In the genomic region with DNA sequence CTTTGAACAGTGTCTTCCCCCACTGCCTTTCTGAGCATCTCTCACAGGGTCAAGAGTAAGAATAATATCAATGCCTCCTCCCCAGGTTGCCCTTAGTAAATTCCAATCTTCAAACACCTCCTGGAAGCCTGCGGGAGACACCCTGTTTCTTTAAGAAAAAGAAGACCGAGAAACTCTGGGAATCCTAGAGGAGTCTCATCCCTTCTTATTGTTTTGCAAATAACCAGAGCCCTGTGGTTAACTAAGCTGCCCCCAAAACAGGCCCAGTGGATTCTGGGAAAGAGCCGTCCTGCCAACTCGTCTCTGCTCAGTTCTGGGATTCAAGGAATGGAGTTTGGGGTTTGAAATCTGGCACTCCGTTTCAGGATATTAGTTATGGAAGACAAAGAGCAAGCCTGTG, we compare ENCODE assay signal across 20 mouse cellular contexts.
DNase-seq lines count a peak whose midpoint lies in the region; ATAC-seq and TF ChIP-seq lines count a peak whose summit lies in the region.
"Had no signal": no experiment of that assay in that cellular context is flagged by ENCODE, and none has a peak within 500 bp of the region (broad histone marks: within the 10 kb centered on the region; RNA-seq: fewer than 3 reads in every experiment).

No protein-coding gene starts in this region.

- peak overlapping the region; percentile 55; the same call in 1 of the 2 replicates for H3K4me3 ChIP-seq in heart, embryonic 10.5 days
- H3K4me3 ChIP-seq in heart, embryonic 12.5 days = no peak overlapping the region
- peak overlapping the region; percentile 47; the same call in 1 of the 2 replicates for H3K4me3 ChIP-seq in midbrain, embryonic 10.5 days
- no peak overlapping the region for H3K4me3 ChIP-seq in midbrain, embryonic 11.5 days (ENCODE audit: low read depth, low read length)
- H3K4me3 ChIP-seq in embryonic facial prominence, embryonic 14.5 days (ENCODE audit: low read depth, low read length) = no peak overlapping the region
- no peak overlapping the region for H3K4me3 ChIP-seq in kidney, adult 2 months (ENCODE audit: insufficient read depth, low read depth, low read length)

- no peak overlapping the region for H3K9ac ChIP-seq in heart, embryonic 12.5 days
- H3K9ac ChIP-seq in midbrain, embryonic 11.5 days (ENCODE audit: low read length) = no peak overlapping the region
- H3K9ac ChIP-seq in embryonic facial prominence, embryonic 14.5 days (ENCODE audit: low read depth, low read length) = no peak overlapping the region

- no peak overlapping the region for H3K27ac ChIP-seq in heart, embryonic 10.5 days
- no peak overlapping the region for H3K27ac ChIP-seq in heart, embryonic 12.5 days (ENCODE audit: poor library complexity, severe bottlenecking)
- H3K27ac ChIP-seq in midbrain, embryonic 10.5 days (replicated peaks) = peak overlapping the region; percentile 59
- no peak overlapping the region for H3K27ac ChIP-seq in midbrain, embryonic 11.5 days (ENCODE audit: low read depth, low read length)
- H3K27ac ChIP-seq in embryonic facial prominence, embryonic 14.5 days (replicated peaks; ENCODE audit: low read depth, low read length) = peak overlapping the region; percentile 50; the same call in 1 of the 2 replicates
- no peak overlapping the region for H3K27ac ChIP-seq in kidney, adult 2 months (ENCODE audit: insufficient read depth, low read depth, low read length)
- H3K27ac ChIP-seq: gastrocnemius, adult 2 months had no signal

- H3K27me3 ChIP-seq in heart, embryonic 10.5 days (ENCODE audit: insufficient read depth, poor library complexity, severe bottlenecking) = no peaks in the 10 kb centered on the region
- H3K27me3 ChIP-seq in heart, embryonic 12.5 days (replicated peaks) = peaks cover 4% of the 10 kb centered on the region; the same call in 1 of the 2 replicates
- peaks cover 32% of the 10 kb centered on the region for H3K27me3 ChIP-seq in midbrain, embryonic 10.5 days (ENCODE audit: low read depth, poor library complexity, severe bottlenecking)
- H3K27me3 ChIP-seq in midbrain, embryonic 11.5 days (ENCODE audit: control insufficient read depth, insufficient read depth, low read length) = 0 out of 2 replicates have a peak, but pooled peaks cover 2% of the 10 kb centered on the region
- no peaks in the 10 kb centered on the region for H3K27me3 ChIP-seq in embryonic facial prominence, embryonic 14.5 days (replicated peaks; ENCODE audit: control insufficient read depth, insufficient read depth, low read length)
- no peaks in the 10 kb centered on the region for H3K27me3 ChIP-seq in kidney, adult 2 months (replicated peaks; ENCODE audit: control insufficient read depth, insufficient read depth, low read length)
- H3K27me3 ChIP-seq: CH12.LX, Patski had no signal

- no peaks in the 10 kb centered on the region for H3K36me3 ChIP-seq in heart, embryonic 10.5 days
- H3K36me3 ChIP-seq in heart, embryonic 12.5 days = no peaks in the 10 kb centered on the region
- H3K36me3 ChIP-seq in midbrain, embryonic 10.5 days = 0 out of 2 replicates have a peak, but pooled peaks cover 2% of the 10 kb centered on the region
- no peaks in the 10 kb centered on the region for H3K36me3 ChIP-seq in midbrain, embryonic 11.5 days (ENCODE audit: control insufficient read depth, insufficient read depth, low read length)
- no peaks in the 10 kb centered on the region for H3K36me3 ChIP-seq in embryonic facial prominence, embryonic 14.5 days (ENCODE audit: control insufficient read depth, insufficient read depth, low read length)
- H3K36me3 ChIP-seq in kidney, adult 2 months (ENCODE audit: control insufficient read depth, insufficient read depth, low read length) = no peaks in the 10 kb centered on the region

- H3K4me1 ChIP-seq in heart, embryonic 10.5 days = peaks cover 38% of the 10 kb centered on the region
- H3K4me1 ChIP-seq in heart, embryonic 12.5 days (replicated peaks) = peaks cover 22% of the 10 kb centered on the region
- peaks cover 65% of the 10 kb centered on the region for H3K4me1 ChIP-seq in midbrain, embryonic 10.5 days
- H3K4me1 ChIP-seq in midbrain, embryonic 11.5 days (ENCODE audit: control insufficient read depth, insufficient read depth, low read length) = peaks cover 10% of the 10 kb centered on the region
- peaks cover 15% of the 10 kb centered on the region for H3K4me1 ChIP-seq in embryonic facial prominence, embryonic 14.5 days (ENCODE audit: control insufficient read depth, insufficient read depth, low read length)
- H3K4me1 ChIP-seq in kidney, adult 2 months (ENCODE audit: control insufficient read depth, insufficient read depth, low read length) = no peaks in the 10 kb centered on the region

- H3K4me2 ChIP-seq in heart, embryonic 12.5 days = no peak overlapping the region
- H3K4me2 ChIP-seq in midbrain, embryonic 11.5 days = no peak overlapping the region
- no peak overlapping the region for H3K4me2 ChIP-seq in embryonic facial prominence, embryonic 14.5 days (ENCODE audit: low read depth, low read length)

- TF ChIP-seq CTCF in kidney, adult 2 months (conservative IDR thresholded peaks at IDR 0.05; ENCODE audit: insufficient read depth, insufficient read length, low read depth, low read length) = no peak

- WGBS in heart, embryonic 10.5 days = 55% methylated on average over 5 of the region's 5 CpGs
- WGBS in heart, embryonic 12.5 days = 62% methylated on average over 5 of the region's 5 CpGs
- 50% methylated on average over 5 of the region's 5 CpGs for WGBS in midbrain, embryonic 10.5 days
- 58% methylated on average over 5 of the region's 5 CpGs for WGBS in midbrain, embryonic 11.5 days
- WGBS in embryonic facial prominence, embryonic 14.5 days = 53% methylated on average over 5 of the region's 5 CpGs
- WGBS in kidney, adult 2 months = 81% methylated on average over 5 of the region's 5 CpGs

- no peak for TF ChIP-seq POLR2A in kidney, adult 2 months (IDR thresholded peaks at IDR 0.05; ENCODE audit: low read depth, low read length)

- no peak for ATAC-seq in heart, embryonic 12.5 days (ENCODE audit: insufficient number of reproducible peaks, low FRiP score)
- no peak for ATAC-seq in midbrain, embryonic 11.5 days (ENCODE audit: low FRiP score)
- no peak for ATAC-seq in embryonic facial prominence, embryonic 14.5 days (ENCODE audit: low read depth)
- ATAC-seq: forebrain, embryonic 14.5 days; hindbrain, embryonic 16.5 days; inflammation-experienced regulatory T-cells, adult 6 months; intestine, postnatal 0 days; Patski had no signal

- DNase-seq in heart, embryonic 10.5 days (ENCODE audit: low spot score) = no peak
- no peak for DNase-seq in midbrain, embryonic 10.5 days (ENCODE audit: low spot score)
- no peak for DNase-seq in midbrain, embryonic 11.5 days (ENCODE audit: low spot score, missing footprints)
- peak; percentile 78 for DNase-seq in ES-CJ7 (ENCODE audit: low read depth, low spot score)
- no peak for DNase-seq in embryonic facial prominence, embryonic 14.5 days (ENCODE audit: low spot score)
- DNase-seq in right cerebral cortex, adult 18-20 months = no peak
- no peak for DNase-seq in kidney, adult 2 months
- DNase-seq: adrenal gland, adult 2 months; adrenal gland, postnatal 25 days; cerebellum, adult 18-20 months; cerebellum, postnatal 10 days; gastrocnemius, adult 2 months; gastrocnemius, postnatal 25 days had no signal

- H3K9me3 ChIP-seq in heart, embryonic 10.5 days = peaks cover 32% of the 10 kb centered on the region
- peaks cover 56% of the 10 kb centered on the region for H3K9me3 ChIP-seq in heart, embryonic 12.5 days (replicated peaks)
- H3K9me3 ChIP-seq in midbrain, embryonic 10.5 days (replicated peaks) = peaks cover 53% of the 10 kb centered on the region
- peaks cover 29% of the 10 kb centered on the region for H3K9me3 ChIP-seq in midbrain, embryonic 11.5 days (ENCODE audit: control insufficient read depth, low read length)
- peaks cover 51% of the 10 kb centered on the region for H3K9me3 ChIP-seq in embryonic facial prominence, embryonic 14.5 days (ENCODE audit: control insufficient read depth, low read length)

Comparison
In these comparisons a context has a peak if more than half of its experiments do, and no peak if none do; other contexts are left out.
1. H3K27ac ChIP-seq: peak in midbrain, embryonic 10.5 days (single experiment) and embryonic facial prominence, embryonic 14.5 days (single experiment); none in heart, embryonic 10.5 days (single experiment), heart, embryonic 12.5 days (single experiment), midbrain, embryonic 11.5 days (single experiment) and kidney, adult 2 months (single experiment).
2. H3K4me3 ChIP-seq: peak in heart, embryonic 10.5 days (single experiment) and midbrain, embryonic 10.5 days (single experiment); none in heart, embryonic 12.5 days (single experiment), midbrain, embryonic 11.5 days (single experiment), embryonic facial prominence, embryonic 14.5 days (single experiment) and kidney, adult 2 months (single experiment).